In genomic region chr8:121115948-121116347, GRCm38 (mm10) we compare ENCODE assay signal across 8 mouse cellular contexts. TPM values are rescaled to one million over a fixed set of nuclear protein-coding genes. Genes with fewer than 3 reads are reported as not detected.
A peak's percentile ranks its signal among the peaks of the same experiment; 100 is the strongest.
DNase-seq lines count a peak whose midpoint lies in the region; ATAC-seq and TF ChIP-seq lines count a peak whose summit lies in the region.

TSS of gene Foxc2 (plus strand) at chr8:121116171.

- H3K9me3 ChIP-seq in E14TG2a.4 (ENCODE audit: low read length) = no peaks in the 10 kb centered on the region
- no peaks in the 10 kb centered on the region for H3K9me3 ChIP-seq in forebrain, embryonic 15.5 days
- no peaks in the 10 kb centered on the region for H3K9me3 ChIP-seq in hindbrain, embryonic 11.5 days (ENCODE audit: control insufficient read depth, low read length)

- no peak for TF ChIP-seq CTCF in E14TG2a.4 (conservative IDR thresholded peaks at IDR 0.05; ENCODE audit: low read length)

- WGBS in forebrain, embryonic 15.5 days = under 1% methylated on average over 25 of the region's 25 CpGs
- WGBS in hindbrain, embryonic 11.5 days = under 1% methylated on average over 25 of the region's 25 CpGs

- H3K27ac ChIP-seq in forebrain, embryonic 15.5 days (replicated peaks) = no peak within 1 kb of the TSS
- H3K27ac ChIP-seq in hindbrain, embryonic 11.5 days (ENCODE audit: low read depth, low read length) = peak within 1 kb of the TSS; percentile 37; the same call in 1 of the 2 replicates

- DNase-seq in adrenal gland, adult 8-10 months = peak; percentile 87
- peak; percentile 84 for DNase-seq in hindbrain, embryonic 11.5 days (ENCODE audit: low spot score)
- peak; percentile 35 to 40 for DNase-seq in left cerebral cortex, adult 18-20 months (ENCODE audit: low spot score in 2 of 2)
- peak; percentile 93 for DNase-seq in lung, postnatal 36 days
- DNase-seq in right cerebral cortex, postnatal 10 days (ENCODE audit: low spot score in 2 of 2) = peak; percentile 80 to 81
- DNase-seq in yolk sac, embryonic 10.5 days (ENCODE audit: low spot score) = peak; percentile 82

- no peak within 1 kb of the TSS for H3K9ac ChIP-seq in forebrain, embryonic 15.5 days (replicated peaks)
- peak within 1 kb of the TSS; percentile 24; the same call in 1 of the 2 replicates for H3K9ac ChIP-seq in hindbrain, embryonic 11.5 days (ENCODE audit: low read depth, low read length)

- peak within 1 kb of the TSS; percentile 43 for H3K4me2 ChIP-seq in forebrain, embryonic 15.5 days (replicated peaks)
- H3K4me2 ChIP-seq in hindbrain, embryonic 11.5 days (replicated peaks; ENCODE audit: low read depth, low read length) = peak within 1 kb of the TSS; percentile 55

- H3K4me1 ChIP-seq in E14TG2a.4 (replicated peaks; ENCODE audit: low read depth, low read length) = peaks cover 25% of the 10 kb centered on the region
- peaks cover 17% of the 10 kb centered on the region for H3K4me1 ChIP-seq in forebrain, embryonic 15.5 days
- H3K4me1 ChIP-seq in hindbrain, embryonic 11.5 days (replicated peaks; ENCODE audit: control insufficient read depth, insufficient read depth, low read length) = peaks cover 8% of the 10 kb centered on the region; the same call in 1 of the 2 replicates

- H3K27me3 ChIP-seq in E14TG2a.4 (ENCODE audit: insufficient read depth, low read length) = peaks cover 94% of the 10 kb centered on the region
- peaks cover 84% of the 10 kb centered on the region for H3K27me3 ChIP-seq in forebrain, embryonic 15.5 days
- peaks cover 83% of the 10 kb centered on the region for H3K27me3 ChIP-seq in hindbrain, embryonic 11.5 days (ENCODE audit: control insufficient read depth, insufficient read depth, low read length)

- 0 out of 2 replicates have a peak, but pooled peaks have one; percentile 44 for ATAC-seq in forebrain, embryonic 15.5 days (replicated peaks)
- ATAC-seq in hindbrain, embryonic 11.5 days (ENCODE audit: low FRiP score) = no peak

- no peaks in the 10 kb centered on the region for H3K36me3 ChIP-seq in E14TG2a.4 (ENCODE audit: insufficient read depth, low read length)
- no peaks in the 10 kb centered on the region for H3K36me3 ChIP-seq in forebrain, embryonic 15.5 days
- H3K36me3 ChIP-seq in hindbrain, embryonic 11.5 days (ENCODE audit: control insufficient read depth, insufficient read depth, low read length) = no peaks in the 10 kb centered on the region

- H3K4me3 ChIP-seq in E14TG2a.4 (replicated peaks; ENCODE audit: low read length) = peak within 1 kb of the TSS; percentile 82
- H3K4me3 ChIP-seq in forebrain, embryonic 15.5 days = peak within 1 kb of the TSS; percentile 32
- H3K4me3 ChIP-seq in hindbrain, embryonic 11.5 days (ENCODE audit: low read depth, low read length) = peak within 1 kb of the TSS; percentile 37

RNA-seq across cellular contexts. Expression of gene Foxc2, which starts in this region (rescaled TPM):
- 1 to 10 TPM; 3.9 to 5.9 (median 5.1) TPM for total RNA-seq in adrenal gland, adult 8-10 months (2022)
- polyA plus RNA-seq in forebrain, embryonic 15.5 days (2015; fragmentation: Nextera tagmentation; extraction: Ambion mirVana) = 1.6 and 2.0 TPM in 2 replicates
- 6.8 and 8.0 TPM in 2 replicates for polyA plus RNA-seq in hindbrain, embryonic 11.5 days (2014; fragmentation: Nextera tagmentation; extraction: Ambion mirVana)
- total RNA-seq in left cerebral cortex, adult 18-20 months (2021) = 1 to 10 TPM; 2.3 to 2.6 TPM

Comparison
In these comparisons a context has a peak if more than half of its experiments do, and no peak if none do; other contexts are left out.
1. H3K4me3 ChIP-seq: peak in every context shown above with its lines; median percentile 82 in E14TG2a.4; 37 in hindbrain, embryonic 11.5 days; 32 in forebrain, embryonic 15.5 days.
2. DNase-seq: peak in every context shown above with its lines; median percentile 93 in lung, postnatal 36 days; 87 in adrenal gland, adult 8-10 months; 84 in hindbrain, embryonic 11.5 days; 82 in yolk sac, embryonic 10.5 days; 80 in right cerebral cortex, postnatal 10 days; 38 in left cerebral cortex, adult 18-20 months.